Mouse (Mus musculus): ENCODE data around the gene Igtp.
"Not testable (repeated sequence)": the region's sequence is repeated elsewhere in the genome, so short reads cannot be mapped to it uniquely, and the experiment has no call there.

The Igtp gene

GRCm38 (mm10) chr11:58199229-58200037, at the start of gene Igtp, which contains the start of gene Irgm2:
TSS of gene Igtp (plus strand) at chr11:58199556.
TSS of gene Irgm2 (plus strand) at chr11:58199618.
- peak; percentile 79 for DNase-seq (ENCODE audit: low spot score)

GRCm38 (mm10) chr11:58155458-58155857, 43.9 kb upstream of the Igtp start:
- no peak for DNase-seq (ENCODE audit: low spot score)

GRCm38 (mm10) chr11:58156871-58157270, 42.5 kb upstream of the Igtp start:
- DNase-seq (ENCODE audit: low spot score): no peak

GRCm38 (mm10) chr11:58165072-58165471, 34.3 kb upstream of the Igtp start:
- no peak for DNase-seq (ENCODE audit: low spot score)

GRCm38 (mm10) chr11:58167822-58168166, 31.6 kb upstream of the Igtp start:
- no peak for DNase-seq (ENCODE audit: low spot score)

- DNase-seq (ENCODE audit: low spot score): peak; percentile 87
These were observed 31.0 kb upstream of the Igtp start, which contains the start of gene Gemin5 for GRCm38 (mm10) chr11:58168167-58168915. TSS of gene Gemin5 (minus strand) at chr11:58168539.

GRCm38 (mm10) chr11:58169666-58170065, 29.7 kb upstream of the Igtp start:
- DNase-seq (ENCODE audit: low spot score): no peak

- peak; percentile 94 for DNase-seq (ENCODE audit: low spot score)
These were observed 27.8 kb upstream of the Igtp start, which contains the start of gene Mrpl22 for GRCm38 (mm10) chr11:58171459-58172091. TSS of gene Mrpl22 (plus strand) at chr11:58171661.

- DNase-seq (ENCODE audit: low spot score): peak; percentile 24
These were observed 19.8 kb upstream of the Igtp start for GRCm38 (mm10) chr11:58179563-58179962.

GRCm38 (mm10) chr11:58179986-58180385, 19.4 kb upstream of the Igtp start:
- not testable (repeated sequence) for DNase-seq (ENCODE audit: low spot score)

GRCm38 (mm10) chr11:58180756-58181155, 18.6 kb upstream of the Igtp start:
- no peak for DNase-seq (ENCODE audit: low spot score)

- DNase-seq (ENCODE audit: low spot score): no peak
These were observed 15.8 kb upstream of the Igtp start for GRCm38 (mm10) chr11:58183579-58183978.

GRCm38 (mm10) chr11:58189675-58190074, 9.7 kb upstream of the Igtp start:
- no peak for DNase-seq (ENCODE audit: low spot score)

- DNase-seq (ENCODE audit: low spot score): no peak
These were observed 6.0 kb upstream of the Igtp start for GRCm38 (mm10) chr11:58193326-58193725.

GRCm38 (mm10) chr11:58193860-58194520, 5.4 kb upstream of the Igtp start:
- no peak for DNase-seq (ENCODE audit: low spot score)

- DNase-seq (ENCODE audit: low spot score): no peak
These were observed 693 bp upstream of the Igtp start for GRCm38 (mm10) chr11:58198663-58199062.

- DNase-seq (ENCODE audit: low spot score): no peak
These were observed 870 bp downstream of the Igtp start for GRCm38 (mm10) chr11:58200226-58200625.

GRCm38 (mm10) chr11:58201052-58201451, 1.7 kb downstream of the Igtp start:
- DNase-seq (ENCODE audit: low spot score): no peak

GRCm38 (mm10) chr11:58210321-58210886, 11.0 kb downstream of the Igtp start:
- no peak for DNase-seq (ENCODE audit: low spot score)

GRCm38 (mm10) chr11:58211062-58211681, 11.8 kb downstream of the Igtp start:
- no peak for DNase-seq (ENCODE audit: low spot score)

- DNase-seq (ENCODE audit: low spot score): no peak
These were observed 12.3 kb downstream of the Igtp start for GRCm38 (mm10) chr11:58211682-58212067.

Data from ovary, postnatal 36 days (tissue).